Mouse (Mus musculus) forebrain, embryonic 16.5 days (tissue): Measurements from ENCODE around the gene Tubgcp5. TPM values are rescaled to one million over a fixed set of nuclear protein-coding genes. Genes with fewer than 3 reads are reported as not detected.

ENCODE experiments used
- ATAC-seq: fragments of 200-750 bp; cut with Nextera tagmentation; 2 replicates; pipeline ENCODE4 v1.8.0; 2017; ENCODE audit warnings: mild to moderate bottlenecking, moderate library complexity
- H3K27ac ChIP-seq: fragments of 300-500 bp; sonication (generic); 2 replicates; pipeline ENCODE4 v1.5.1; 2014; ENCODE audit warnings: low read length, control low read depth
- H3K27me3 ChIP-seq: fragments of 300-500 bp; sonication (generic); replicated peaks from 2 replicates; pipeline ENCODE4 v1.6.1; 2014; ENCODE audit warnings: low read length; ENCODE audit not compliant: control insufficient read depth, insufficient read depth
- H3K36me3 ChIP-seq: fragments of 300-500 bp; sonication (generic); 2 replicates; pipeline ENCODE4 v1.6.1; 2014; ENCODE audit not compliant: control insufficient read depth, insufficient read depth
- H3K4me1 ChIP-seq: fragments of 300-500 bp; sonication (generic); replicated peaks from 2 replicates; pipeline ENCODE4 v1.6.1; 2014; ENCODE audit warnings: low read length; ENCODE audit not compliant: control insufficient read depth, insufficient read depth
- H3K4me2 ChIP-seq: fragments of 300-500 bp; sonication (generic); 2 replicates; pipeline ENCODE4 v1.6.1; 2014; ENCODE audit warnings: mild to moderate bottlenecking, low read length, control low read depth
- H3K4me3 ChIP-seq: fragments of 300-500 bp; sonication (generic); replicated peaks from 2 replicates; pipeline ENCODE4 v1.5.1; 2014; ENCODE audit warnings: mild to moderate bottlenecking, low read length, control low read depth
- H3K9ac ChIP-seq: fragments of 300-500 bp; sonication (generic); replicated peaks from 2 replicates; pipeline ENCODE4 v1.6.1; 2014; ENCODE audit warnings: low read depth, low read length, control low read depth
- H3K9me3 ChIP-seq: fragments of 300-500 bp; sonication (generic); 2 replicates; pipeline ENCODE4 v1.6.1; 2016; ENCODE audit warnings: low read length; ENCODE audit not compliant: control insufficient read depth
- WGBS: fragments of 180-500 bp; shearing (Covaris S2); extraction: QIAGEN DNeasy Blood & Tissue Kit; methylation state at CpG from one replicate; pipeline ENCODE4 v1.1.7; 2014; 5-methylcytosine and 5-hydroxymethylcytosine counted together
- polyA plus RNA-seq: library from polyadenylated mRNA; unstranded; fragments of >200 nt; fragmentation: Nextera tagmentation; extraction: Ambion mirVana; gene quantifications from 2 replicates; pipeline ENCODE4 v1.2.1, GENCODE M21; 2015

Gene Tubgcp5
- polyA plus RNA-seq, 1 experiment from 2014 or later = 39.2 TPM

GRCm38 (mm10) chr7:55842504-55843152 is 48.7 kb downstream of the Tubgcp5 start:
- no peaks in the 10 kb centered on the region for H3K27me3 ChIP-seq
- H3K27ac ChIP-seq = peak overlapping the region; percentile 96
- H3K4me2 ChIP-seq = peak overlapping the region; percentile 87
- under 1% methylated on average over 40 of the region's 40 CpGs for whole genome bisulfite sequencing
- no peaks in the 10 kb centered on the region for H3K9me3 ChIP-seq
- H3K4me3 ChIP-seq = peak overlapping the region; percentile 97
- ATAC-seq = peak; percentile 57
- peaks cover 15% of the 10 kb centered on the region for H3K4me1 ChIP-seq
- H3K9ac ChIP-seq = peak overlapping the region; percentile 99
- no peaks in the 10 kb centered on the region for H3K36me3 ChIP-seq

- no peak overlapping the region for H3K4me2 ChIP-seq
- H3K4me1 ChIP-seq = peaks cover 23% of the 10 kb centered on the region
- no peak overlapping the region for H3K27ac ChIP-seq
- no peak for ATAC-seq
- WGBS = 53% methylated on average over 9 of the region's 9 CpGs
- H3K4me3 ChIP-seq = no peak overlapping the region
- H3K9me3 ChIP-seq = no peaks in the 10 kb centered on the region
- H3K36me3 ChIP-seq = no peaks in the 10 kb centered on the region
- H3K27me3 ChIP-seq = no peaks in the 10 kb centered on the region
- H3K9ac ChIP-seq = no peak overlapping the region
Measured at GRCm38 (mm10) chr7:55846606-55847312, 52.8 kb downstream of the Tubgcp5 start.

- Histone ChIP-seq H3K4me1 (peaks cover 14% of the 10 kb centered on the region), H3K4me3 (peak overlapping the region; percentile 21), H3K9me3 (no peaks in the 10 kb centered on the region), H3K4me2 (peak overlapping the region; percentile 39), H3K9ac (peak overlapping the region; percentile 56), H3K36me3 (no peaks in the 10 kb centered on the region), H3K27me3 (no peaks in the 10 kb centered on the region), H3K27ac (peak overlapping the region; percentile 74)
- 8% methylated on average over 14 of the region's 14 CpGs for WGBS
- peak; percentile 82 for ATAC-seq
Measured at GRCm38 (mm10) chr7:55849948-55850571, 56.1 kb downstream of the Tubgcp5 start.

GRCm38 (mm10) chr7:55852787-55853186 is 58.8 kb downstream of the Tubgcp5 start:
- Histone ChIP-seq H3K4me1 (peaks cover 14% of the 10 kb centered on the region), H3K4me2 (no peak overlapping the region), H3K4me3 (no peak overlapping the region), H3K27ac (no peak overlapping the region), H3K9me3 (no peaks in the 10 kb centered on the region), H3K36me3 (no peaks in the 10 kb centered on the region), H3K27me3 (no peaks in the 10 kb centered on the region), H3K9ac (no peak overlapping the region)
- WGBS = 83% methylated on average over 3 of the region's 3 CpGs
- no peak for ATAC-seq

GRCm38 (mm10) chr7:55855597-55855996 is 61.6 kb downstream of the Tubgcp5 start:
- WGBS = 92% methylated on average over 3 of the region's 3 CpGs
- Histone ChIP-seq H3K36me3 (no peaks in the 10 kb centered on the region), H3K27me3 (no peaks in the 10 kb centered on the region), H3K27ac (no peak overlapping the region), H3K9me3 (no peaks in the 10 kb centered on the region), H3K4me3 (no peak overlapping the region), H3K4me1 (peaks cover 6% of the 10 kb centered on the region), H3K4me2 (no peak overlapping the region), H3K9ac (no peak overlapping the region)
- no peak for ATAC-seq

GRCm38 (mm10) chr7:55856741-55857140 is 62.8 kb downstream of the Tubgcp5 start:
- H3K27ac ChIP-seq = no peak overlapping the region
- WGBS = 98% methylated on average over 4 of the region's 4 CpGs
- ATAC-seq = no peak

GRCm38 (mm10) chr7:55857729-55858128 is 63.8 kb downstream of the Tubgcp5 start:
- Histone ChIP-seq H3K27me3 (no peaks in the 10 kb centered on the region), H3K36me3 (no peaks in the 10 kb centered on the region), H3K9me3 (no peaks in the 10 kb centered on the region), H3K4me2 (no peak overlapping the region), H3K27ac (no peak overlapping the region), H3K4me3 (no peak overlapping the region), H3K4me1 (peaks cover 6% of the 10 kb centered on the region), H3K9ac (no peak overlapping the region)
- no peak for ATAC-seq
- WGBS = 65% methylated on average over 2 of the region's 2 CpGs

More at GRCm38 (mm10) chr7:55856741-55857140, 62.8 kb downstream of the Tubgcp5 start:
- no peaks in the 10 kb centered on the region for H3K27me3 ChIP-seq
- no peak overlapping the region for H3K4me3 ChIP-seq
- no peak overlapping the region for H3K9ac ChIP-seq
- H3K4me2 ChIP-seq = no peak overlapping the region
- H3K9me3 ChIP-seq = no peaks in the 10 kb centered on the region
- H3K36me3 ChIP-seq = no peaks in the 10 kb centered on the region
- H3K4me1 ChIP-seq = peaks cover 6% of the 10 kb centered on the region

GRCm38 (mm10) chr7:55858836-55859517 is 65.0 kb downstream of the Tubgcp5 start:
- no peaks in the 10 kb centered on the region for H3K36me3 ChIP-seq
- no peak overlapping the region for H3K4me3 ChIP-seq
- 69% methylated on average over 3 of the region's 3 CpGs for WGBS
- ATAC-seq = peak; percentile 53
- no peak overlapping the region for H3K4me2 ChIP-seq
- no peaks in the 10 kb centered on the region for H3K27me3 ChIP-seq
- no peak overlapping the region for H3K9ac ChIP-seq
- no peak overlapping the region for H3K27ac ChIP-seq
- no peaks in the 10 kb centered on the region for H3K9me3 ChIP-seq
- peaks cover 6% of the 10 kb centered on the region for H3K4me1 ChIP-seq

GRCm38 (mm10) chr7:55859518-55859872 is 65.5 kb downstream of the Tubgcp5 start:
- 0 out of 2 replicates have a peak, but pooled peaks have one; percentile 18 for ATAC-seq
- Histone ChIP-seq H3K4me3 (no peak overlapping the region), H3K27ac (no peak overlapping the region), H3K36me3 (no peaks in the 10 kb centered on the region), H3K9me3 (no peaks in the 10 kb centered on the region), H3K4me2 (no peak overlapping the region), H3K27me3 (no peaks in the 10 kb centered on the region), H3K4me1 (peaks cover 6% of the 10 kb centered on the region), H3K9ac (no peak overlapping the region)
- 79% methylated on average over 2 of the region's 2 CpGs for WGBS
